Mouse (Mus musculus) stomach, postnatal 0 days (tissue): ENCODE results near the gene Rreb1. TPM values are rescaled to one million over a fixed set of nuclear protein-coding genes. Genes with fewer than 3 reads are reported as not detected.
A peak's percentile ranks its signal among the peaks of the same experiment; 100 is the strongest.

Experiments used
- ATAC-seq: fragments of 200-750 bp; cut with Nextera tagmentation; 2 replicates; pipeline ENCODE4 v1.8.0; 2017; ENCODE audit not compliant: low FRiP score, low TSS enrichment
- DNase-seq: peaks from one replicate; pipeline ENCODE4 v3.0.0-alpha.2; 2016; ENCODE audit warnings: low spot score
- H3K27ac ChIP-seq: fragments of 300-500 bp; sonication (generic); replicated peaks from 2 replicates; pipeline ENCODE4 v1.5.1; 2014; ENCODE audit warnings: mild to moderate bottlenecking, control low read depth
- H3K27me3 ChIP-seq: fragments of 300-500 bp; sonication (generic); 2 replicates; pipeline ENCODE4 v1.6.1; 2014; ENCODE audit warnings: low read length; ENCODE audit not compliant: control insufficient read depth, insufficient read depth
- H3K36me3 ChIP-seq: fragments of 300-500 bp; sonication (generic); 2 replicates; pipeline ENCODE4 v1.6.1; 2014; ENCODE audit warnings: low read length, mixed read lengths; ENCODE audit not compliant: control insufficient read depth, insufficient read depth
- H3K4me1 ChIP-seq: fragments of 300-500 bp; sonication (generic); replicated peaks from 2 replicates; pipeline ENCODE4 v1.6.1; 2014; ENCODE audit warnings: antibody characterized with exemption; ENCODE audit not compliant: control insufficient read depth, insufficient read depth
- H3K4me2 ChIP-seq: fragments of 300-500 bp; sonication (generic); replicated peaks from 2 replicates; pipeline ENCODE4 v1.6.1; 2014; ENCODE audit warnings: low read depth, mild to moderate bottlenecking, control low read depth, moderate library complexity
- H3K4me3 ChIP-seq: fragments of 300-500 bp; sonication (generic); 2 replicates; pipeline ENCODE4 v1.5.1; 2014; ENCODE audit warnings: low read depth, low read length, control low read depth
- H3K9ac ChIP-seq: fragments of 300-500 bp; sonication (generic); 2 replicates; pipeline ENCODE4 v1.6.1; 2014; ENCODE audit warnings: mild to moderate bottlenecking, low read length, control low read depth, mixed read lengths
- H3K9me3 ChIP-seq: fragments of 300-500 bp; sonication (generic); 2 replicates; pipeline ENCODE4 v1.6.1; 2016; ENCODE audit warnings: low read length; ENCODE audit not compliant: control insufficient read depth
- CTCF ChIP-seq: IDR thresholded peaks from 2 replicates; pipeline ENCODE4 v1.5.1; 2016; ENCODE audit warnings: antibody characterized with exemption, low read depth, mild to moderate bottlenecking, moderate library complexity
- EP300 ChIP-seq: optimal IDR thresholded peaks from 2 replicates; pipeline ENCODE3; 2016; ENCODE audit warnings: antibody characterized with exemption
- WGBS: fragments of 180-500 bp; shearing (Covaris S2); extraction: QIAGEN DNeasy Blood & Tissue Kit; methylation state at CpG from one replicate; pipeline ENCODE4 v1.1.7; 2014; 5-methylcytosine and 5-hydroxymethylcytosine counted together
- polyA plus RNA-seq: library from polyadenylated mRNA; unstranded; fragments of >200 nt; fragmentation: Nextera tagmentation; extraction: Ambion mirVana; gene quantifications from 2 replicates; pipeline ENCODE4 v1.2.1, GENCODE M21; 2015

The Rreb1 gene
- polyA plus RNA-seq, 1 experiment from 2014 or later, result 6.0 TPM

DNA sequence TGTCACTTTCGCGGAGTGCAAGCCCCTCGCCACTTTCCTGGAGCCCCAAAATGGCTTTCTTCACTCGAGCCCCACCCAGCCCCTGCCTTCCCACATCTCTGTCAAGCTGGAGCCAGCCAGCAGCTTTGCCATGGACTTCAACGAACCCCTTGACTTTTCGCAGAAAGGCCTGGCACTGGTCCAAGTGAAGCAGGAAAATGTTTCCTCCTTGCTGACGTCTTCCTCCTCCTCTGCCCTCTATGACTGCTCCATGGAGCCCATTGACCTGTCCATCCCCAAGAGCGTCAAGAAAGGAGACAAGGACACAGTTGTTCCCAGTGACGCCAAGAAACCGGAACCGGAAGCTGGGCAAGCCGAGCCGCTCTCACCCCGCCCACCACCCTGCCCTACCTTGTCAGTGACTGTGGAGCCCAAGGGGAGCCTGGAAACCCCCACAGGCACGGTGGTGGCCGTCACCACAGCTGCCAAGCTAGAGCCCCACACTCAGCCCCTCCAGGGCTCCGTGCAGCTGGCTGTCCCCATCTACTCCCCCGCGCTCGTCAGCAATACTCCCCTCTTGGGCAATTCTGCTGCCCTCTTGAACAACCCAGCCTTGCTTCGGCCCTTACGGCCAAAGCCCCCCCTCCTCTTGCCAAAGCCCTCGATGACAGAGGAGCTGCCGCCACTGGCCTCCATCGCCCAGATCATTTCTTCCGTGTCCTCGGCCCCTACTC, 153.2 kb downstream of the Rreb1 start:
- Histone ChIP-seq H3K27ac (no peak overlapping the region), H3K27me3 (no peaks in the 10 kb centered on the region), H3K4me2 (no peak overlapping the region), H3K9ac (no peak overlapping the region), H3K4me1 (no peaks in the 10 kb centered on the region), H3K9me3 (no peaks in the 10 kb centered on the region), H3K4me3 (no peak overlapping the region), H3K36me3 (peaks cover 37% of the 10 kb centered on the region)
- TF ChIP-seq CTCF (no peak), EP300 (no peak)
- ATAC-seq, result peak; percentile 28
- WGBS, result 74% methylated on average over 25 of the region's 27 CpGs
- DNase-seq, result peak; percentile 47

DNA sequence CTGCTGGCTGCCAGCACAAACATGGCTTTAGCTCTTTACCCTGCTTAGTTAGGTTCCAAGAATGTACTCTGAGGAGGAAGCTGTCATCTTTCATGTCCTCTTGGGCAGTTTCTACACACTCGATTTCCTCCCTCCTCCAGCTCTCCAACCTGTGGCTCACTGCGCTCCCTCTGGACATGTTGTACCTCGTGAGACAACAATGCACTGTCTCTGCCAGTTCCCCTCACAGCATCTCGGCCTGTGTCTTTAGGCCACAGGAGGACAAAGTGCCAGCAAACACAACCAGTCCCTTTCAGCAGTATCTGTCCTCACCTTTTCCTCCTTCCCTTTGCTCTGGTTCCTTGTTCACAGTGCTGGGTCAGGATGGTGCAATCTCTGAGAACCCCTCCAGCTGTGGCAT, 155.9 kb downstream of the Rreb1 start:
- 81% methylated on average over 4 of the region's 4 CpGs for WGBS
- H3K27ac ChIP-seq, result no peak overlapping the region
- H3K9me3 ChIP-seq, result no peaks in the 10 kb centered on the region
- no peak for ATAC-seq
- TF ChIP-seq CTCF, result peak; percentile 35; the same call in 1 of the 2 replicates
- no peak for TF ChIP-seq EP300
- H3K4me2 ChIP-seq, result no peak overlapping the region
- H3K36me3 ChIP-seq, result peaks cover 31% of the 10 kb centered on the region
- no peak overlapping the region for H3K4me3 ChIP-seq
- H3K4me1 ChIP-seq, result no peaks in the 10 kb centered on the region
- DNase-seq, result no peak
- H3K9ac ChIP-seq, result no peak overlapping the region
- H3K27me3 ChIP-seq, result no peaks in the 10 kb centered on the region

GRCm38 (mm10) chr13:37934920-37935319, 156.7 kb downstream of the Rreb1 start:
- DNase-seq, result no peak
- WGBS, result 72% methylated on average over 8 of the region's 8 CpGs
- H3K36me3 ChIP-seq, result peaks cover 24% of the 10 kb centered on the region

GRCm38 (mm10) chr13:37936351-37936750, 158.2 kb downstream of the Rreb1 start:
- WGBS, result 74% methylated on average over 3 of the region's 3 CpGs
- no peak for DNase-seq
- H3K27me3 ChIP-seq, result no peaks in the 10 kb centered on the region
- H3K9ac ChIP-seq, result no peak overlapping the region
- no peaks in the 10 kb centered on the region for H3K9me3 ChIP-seq
- H3K4me3 ChIP-seq, result no peak overlapping the region
- no peak for TF ChIP-seq CTCF
- no peak for TF ChIP-seq EP300
- ATAC-seq, result 0 out of 2 replicates have a peak, but pooled peaks have one; percentile 33
- H3K4me1 ChIP-seq, result 0 out of 2 replicates have a peak, but pooled peaks cover 2% of the 10 kb centered on the region
- peaks cover 14% of the 10 kb centered on the region for H3K36me3 ChIP-seq
- H3K4me2 ChIP-seq, result no peak overlapping the region
- H3K27ac ChIP-seq, result no peak overlapping the region

More at GRCm38 (mm10) chr13:37934920-37935319, 156.7 kb downstream of the Rreb1 start:
- Histone ChIP-seq H3K27me3 (no peaks in the 10 kb centered on the region), H3K4me2 (no peak overlapping the region), H3K9ac (no peak overlapping the region), H3K4me1 (no peaks in the 10 kb centered on the region), H3K9me3 (no peaks in the 10 kb centered on the region), H3K4me3 (no peak overlapping the region), H3K27ac (no peak overlapping the region)
- no peak for TF ChIP-seq EP300
- TF ChIP-seq CTCF, result no peak
- ATAC-seq, result no peak

DNA sequence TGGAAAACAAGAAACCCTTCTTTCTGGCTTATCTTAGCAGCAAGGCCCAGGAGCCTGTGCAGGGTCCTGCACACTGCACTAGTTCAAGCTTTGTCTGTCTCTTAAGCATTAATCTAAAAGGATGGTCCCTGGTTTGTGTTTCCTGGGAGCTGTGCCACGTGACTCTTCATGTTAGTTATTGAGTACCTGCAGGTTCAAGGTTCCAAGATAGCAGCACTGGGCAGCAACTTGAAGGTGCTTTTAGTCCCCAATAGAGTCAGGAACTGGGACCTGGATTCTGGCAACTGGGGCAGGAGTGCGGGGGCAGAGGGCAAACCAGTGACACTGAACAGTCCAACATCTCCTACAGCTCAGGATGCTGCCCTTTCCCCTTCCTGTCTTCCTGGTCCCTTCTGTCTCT, 162.0 kb downstream of the Rreb1 start:
- no peak for ATAC-seq
- H3K27ac ChIP-seq, result no peak overlapping the region; the same call in 1 of the 2 replicates
- H3K4me3 ChIP-seq, result no peak overlapping the region
- no peak overlapping the region for H3K4me2 ChIP-seq
- no peak for TF ChIP-seq EP300
- no peak for TF ChIP-seq CTCF
- 77% methylated on average over 2 of the region's 2 CpGs for WGBS
- DNase-seq, result no peak
- H3K9ac ChIP-seq, result no peak overlapping the region
- H3K27me3 ChIP-seq, result no peaks in the 10 kb centered on the region
- H3K9me3 ChIP-seq, result no peaks in the 10 kb centered on the region
- peaks cover 2% of the 10 kb centered on the region; the same call in 1 of the 2 replicates for H3K4me1 ChIP-seq
- H3K36me3 ChIP-seq, result no peaks in the 10 kb centered on the region

- Histone ChIP-seq H3K36me3 (no peaks in the 10 kb centered on the region), H3K27ac (no peak overlapping the region; the same call in 1 of the 2 replicates), H3K4me2 (no peak overlapping the region), H3K9ac (no peak overlapping the region), H3K9me3 (no peaks in the 10 kb centered on the region), H3K4me1 (peaks cover 2% of the 10 kb centered on the region; the same call in 1 of the 2 replicates), H3K27me3 (no peaks in the 10 kb centered on the region), H3K4me3 (no peak overlapping the region)
- ATAC-seq, result 0 out of 2 replicates have a peak, but pooled peaks have one; percentile 27
- TF ChIP-seq CTCF (no peak), EP300 (no peak)
- no peak for DNase-seq
- 36% methylated on average over 5 of the region's 5 CpGs for WGBS
Measured at GRCm38 (mm10) chr13:37940649-37941048, 162.4 kb downstream of the Rreb1 start.
